Mouse (Mus musculus): ENCODE measurements around the gene Nek10.

DNA sequence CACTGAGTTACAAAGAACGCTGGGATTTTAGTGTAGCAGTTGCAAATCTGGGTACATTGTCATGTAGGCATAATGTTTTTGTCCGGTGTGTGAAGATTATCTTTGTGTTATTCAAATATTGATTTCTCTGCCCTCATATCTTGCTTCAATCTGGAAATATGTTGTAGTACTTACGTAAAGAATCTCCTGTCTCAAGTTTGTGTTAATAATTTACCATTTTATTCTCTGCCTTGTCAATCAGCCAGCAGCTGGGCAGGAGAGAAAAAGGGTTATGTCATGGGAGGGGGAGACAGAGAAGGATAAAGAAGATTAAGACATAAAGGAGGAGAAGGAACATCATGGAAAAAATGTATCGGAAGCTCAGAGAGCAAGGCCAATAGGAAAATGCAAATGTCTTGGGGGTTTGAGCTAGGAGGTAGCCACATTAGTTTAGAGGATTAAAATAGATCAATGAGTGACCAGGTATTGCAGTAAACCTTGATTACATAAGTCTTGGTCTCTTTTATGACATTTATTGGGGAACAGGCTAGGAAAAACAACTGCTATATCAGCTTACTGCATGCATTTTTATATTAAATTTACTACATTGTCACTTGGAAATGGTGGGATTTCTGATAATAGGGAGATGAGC, 13.3 kb upstream of the Nek10 start:
- no peak for TF ChIP-seq ZNF384 (IDR thresholded peaks at IDR 0.05; ENCODE audit: low read depth, low read length)
- TF ChIP-seq MAFK (IDR thresholded peaks at IDR 0.05; ENCODE audit: insufficient read depth, low read depth, low read length) = no peak
